Mouse (Mus musculus) G1E (cell line): ENCODE results near the gene Zfp988.
"Not testable (repeated sequence)": the region's sequence is repeated elsewhere in the genome, so short reads cannot be mapped to it uniquely, and the experiment has no call there.

ENCODE experiments used
- CTCF ChIP-seq: IDR thresholded peaks from 2 replicates; pipeline ENCODE4 v1.5.1; 2012; ENCODE audit warnings: low read depth, low read length, inconsistent platforms, mixed read lengths
- GATA1 ChIP-seq: IDR thresholded peaks from 2 replicates; pipeline ENCODE4 v1.6.1; 2012; ENCODE audit warnings: borderline replicate concordance, low read length, inconsistent platforms, mixed read lengths
- GATA2 ChIP-seq: IDR thresholded peaks from 2 replicates; pipeline ENCODE4 v1.6.1; 2012; ENCODE audit warnings: low read depth, low read length, inconsistent platforms, borderline replicate concordance
- POLR2AphosphoS5 ChIP-seq: IDR thresholded peaks from 2 replicates; pipeline ENCODE4 v1.6.1; 2012; ENCODE audit warnings: low read depth, low read length, inconsistent platforms; ENCODE audit not compliant: insufficient replicate concordance
- TAL1 ChIP-seq: conservative IDR thresholded peaks from 2 replicates; pipeline ENCODE4 v1.6.1; 2012; ENCODE audit warnings: low read depth, low read length, inconsistent platforms, mixed read lengths

- not testable (repeated sequence) for TF ChIP-seq CTCF, TAL1, GATA2, GATA1, POLR2AphosphoS5
Measured at GRCm38 (mm10) chr4:147338706-147339105, 33.2 kb downstream of the Zfp988 start.
